Mouse (Mus musculus): ENCODE data around the gene 2610002M06Rik.

The 2610002M06Rik gene

GRCm38 (mm10) chrX:107816218-107816554 lies at the start of gene 2610002M06Rik:
Gene 2610002M06Rik (minus strand): TSS chrX:107816334.
- DNase-seq (ENCODE audit: low spot score in 2 of 2), result peak; percentile 81 to 84

- no peak for DNase-seq (ENCODE audit: low spot score in 2 of 2)
Observed at GRCm38 (mm10) chrX:107858165-107858564, 42.0 kb upstream of the 2610002M06Rik start.

- DNase-seq (ENCODE audit: low spot score in 2 of 2), result no peak
Observed at GRCm38 (mm10) chrX:107816726-107817125, 592 bp upstream of the 2610002M06Rik start.

- peak; percentile 13 to 67 for DNase-seq (ENCODE audit: low spot score in 2 of 2)
Observed at GRCm38 (mm10) chrX:107815502-107816217, 474 bp downstream of the 2610002M06Rik start.

- DNase-seq (ENCODE audit: low spot score in 2 of 2), result no peak
Observed at GRCm38 (mm10) chrX:107812120-107812519, 4.0 kb downstream of the 2610002M06Rik start.

GRCm38 (mm10) chrX:107796919-107797318 lies 19.2 kb downstream of the 2610002M06Rik start:
- no peak for DNase-seq (ENCODE audit: low spot score in 2 of 2)

GRCm38 (mm10) chrX:107795785-107796184 lies 20.3 kb downstream of the 2610002M06Rik start:
- DNase-seq (ENCODE audit: low spot score in 2 of 2), result no peak

- no peak for DNase-seq (ENCODE audit: low spot score in 2 of 2)
Observed at GRCm38 (mm10) chrX:107792290-107792689, 23.8 kb downstream of the 2610002M06Rik start, which contains the start of gene Tent5d. Gene Tent5d (plus strand): TSS chrX:107792590.

GRCm38 (mm10) chrX:107790750-107791493 lies 25.2 kb downstream of the 2610002M06Rik start:
- DNase-seq (ENCODE audit: low spot score in 2 of 2), result no peak

- no peak for DNase-seq (ENCODE audit: low spot score in 2 of 2)
Observed at GRCm38 (mm10) chrX:107790136-107790535, 26.0 kb downstream of the 2610002M06Rik start.

GRCm38 (mm10) chrX:107767896-107768295 lies 48.2 kb downstream of the 2610002M06Rik start:
- DNase-seq (ENCODE audit: low spot score in 2 of 2), result no peak
